Mouse (Mus musculus) adrenal gland, adult (tissue): ENCODE data around the gene Uchl1.
A peak's percentile ranks its signal among the peaks of the same experiment; 100 is the strongest.

Experiments used
- DNase-seq, 2 experiments: peaks; one replicate each; pipeline ENCODE4 v3.0.0; 2022 to 2023; ENCODE audit warnings: low spot score in 1 of 2; ENCODE audit not compliant: inconsistent age in 2 of 2

Gene Uchl1

DNA sequence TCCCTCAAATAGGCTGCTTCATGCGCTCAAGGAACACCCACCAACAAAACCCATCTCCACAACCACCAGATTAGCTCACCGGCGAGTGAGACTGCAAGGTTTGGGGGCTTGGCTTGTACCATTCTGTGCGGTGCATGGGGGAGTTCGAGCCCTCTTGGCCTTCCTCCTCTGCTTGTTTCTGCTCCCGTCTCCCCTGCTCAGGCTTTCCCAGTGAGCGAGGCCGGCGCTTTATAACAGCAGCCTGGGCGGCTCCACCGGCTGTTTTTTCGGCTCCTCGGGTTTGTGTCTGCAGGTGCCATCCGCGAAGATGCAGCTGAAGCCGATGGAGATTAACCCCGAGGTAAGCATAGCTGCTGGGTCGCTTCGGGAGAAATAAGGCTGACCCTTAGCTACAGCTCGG lies at the start of gene Uchl1:
Uchl1 (plus strand) TSS at position 109 of the 400 bp plus-strand sequence.
- DNase-seq: peak; percentile 80 to 85

DNA sequence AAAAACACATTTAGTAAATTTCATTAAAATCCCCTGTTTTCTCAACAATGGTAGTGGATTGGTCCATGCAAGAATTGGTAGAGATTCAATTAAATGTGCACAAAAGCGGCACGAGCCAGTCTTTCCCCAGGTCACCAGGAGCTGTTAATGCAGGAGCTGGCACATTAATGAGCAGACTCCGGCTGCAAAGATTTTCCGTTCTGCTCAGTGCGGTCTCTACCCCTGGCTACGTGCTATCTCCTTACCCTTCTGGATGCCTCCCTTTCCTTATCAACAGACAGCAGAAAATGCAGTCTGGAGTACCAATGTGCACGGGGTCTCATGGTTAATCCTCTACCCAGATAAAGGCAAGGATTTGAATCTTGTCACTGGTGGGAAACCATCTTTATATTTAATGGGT lies 48.1 kb upstream of the Uchl1 start:
- DNase-seq: peak in 1 of 2 experiments; percentile 27

DNA sequence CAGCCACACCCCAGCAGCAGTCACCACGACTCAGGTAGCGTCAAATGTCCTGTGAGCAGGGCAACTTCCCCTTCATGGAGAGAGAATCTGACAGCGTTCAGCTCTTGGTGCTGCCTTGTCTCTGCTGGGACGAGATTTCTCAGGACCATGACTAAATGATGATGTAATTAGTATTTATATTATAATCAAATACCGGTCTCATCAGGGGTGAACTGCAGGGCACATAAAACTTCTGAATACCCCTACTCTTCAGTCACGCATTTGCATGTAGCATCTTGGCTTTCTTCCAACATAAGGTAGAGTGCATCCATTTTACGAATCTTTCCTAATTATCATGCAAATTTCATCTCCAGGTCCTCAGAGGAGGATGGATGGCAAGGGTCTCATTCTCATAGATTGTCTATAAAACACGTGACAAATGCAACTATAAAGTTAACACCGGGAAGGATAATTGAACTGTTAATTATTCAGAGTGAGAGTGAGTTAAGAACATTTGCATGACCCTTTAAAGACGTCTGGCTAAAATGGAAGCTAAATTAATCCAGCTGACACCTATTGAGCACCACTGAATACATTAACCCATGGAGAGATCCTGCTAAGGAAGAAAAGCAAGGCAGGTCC lies 40.3 kb upstream of the Uchl1 start:
- DNase-seq: no peak

DNA sequence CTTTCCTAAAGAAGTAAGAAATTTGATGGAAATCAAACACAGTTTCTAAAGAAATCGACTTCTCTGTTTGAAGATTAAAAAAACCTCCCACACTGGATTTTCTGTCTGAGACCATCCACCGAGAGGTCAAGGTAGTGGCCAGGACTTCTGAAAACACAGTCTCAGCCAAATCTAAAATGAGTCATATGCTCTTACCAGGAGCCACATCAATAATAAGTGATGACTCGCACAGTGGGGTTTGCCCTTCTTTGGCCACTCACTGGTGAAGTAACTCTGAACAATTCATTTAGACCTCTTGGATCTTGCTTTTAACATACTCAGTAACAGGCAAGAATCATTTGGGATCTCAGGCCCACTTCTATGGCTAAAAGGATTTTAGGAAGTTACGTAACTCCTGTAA lies 33.7 kb upstream of the Uchl1 start:
- peak; percentile 73 to 80 for DNase-seq

DNA sequence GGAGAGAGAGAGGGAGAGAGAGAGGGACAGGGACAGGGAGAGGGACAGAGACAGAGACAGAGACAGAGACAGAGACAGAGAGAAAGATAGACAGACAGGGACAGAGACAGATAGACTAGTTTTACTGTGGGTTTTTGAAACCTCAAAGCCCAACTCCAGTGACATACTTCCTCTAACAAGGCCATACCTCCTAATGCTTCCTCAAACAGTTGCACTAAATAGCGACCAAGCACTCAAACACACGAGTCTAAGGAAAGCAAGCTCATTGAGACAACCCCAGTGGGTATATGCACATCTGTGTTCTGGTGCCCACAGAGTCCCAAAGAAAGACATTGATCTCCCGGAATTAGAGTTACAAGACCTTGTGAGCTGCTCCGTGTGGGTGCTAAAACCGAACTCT lies 32.6 kb upstream of the Uchl1 start:
- no peak for DNase-seq

DNA sequence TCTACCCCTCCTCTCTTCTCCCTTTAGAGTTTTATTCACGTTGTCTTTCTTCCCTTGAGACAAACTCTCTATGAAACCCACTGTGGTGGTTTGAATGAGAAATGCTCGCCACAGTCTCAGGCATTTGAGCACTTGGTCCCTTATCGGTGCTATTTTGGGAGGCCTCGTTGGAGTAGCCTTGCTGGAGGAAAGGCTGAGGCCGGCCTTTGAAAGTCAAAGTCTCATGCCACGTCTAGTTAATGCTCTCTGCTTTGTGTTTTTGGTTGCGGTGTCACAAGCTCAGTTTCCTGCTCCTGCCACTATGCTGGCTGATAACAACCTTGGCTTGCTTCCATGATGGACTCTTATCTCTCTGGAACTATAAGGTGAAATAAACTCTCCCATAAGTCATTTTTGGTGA lies 28.4 kb upstream of the Uchl1 start:
- peak; percentile 21 to 54 for DNase-seq

DNA sequence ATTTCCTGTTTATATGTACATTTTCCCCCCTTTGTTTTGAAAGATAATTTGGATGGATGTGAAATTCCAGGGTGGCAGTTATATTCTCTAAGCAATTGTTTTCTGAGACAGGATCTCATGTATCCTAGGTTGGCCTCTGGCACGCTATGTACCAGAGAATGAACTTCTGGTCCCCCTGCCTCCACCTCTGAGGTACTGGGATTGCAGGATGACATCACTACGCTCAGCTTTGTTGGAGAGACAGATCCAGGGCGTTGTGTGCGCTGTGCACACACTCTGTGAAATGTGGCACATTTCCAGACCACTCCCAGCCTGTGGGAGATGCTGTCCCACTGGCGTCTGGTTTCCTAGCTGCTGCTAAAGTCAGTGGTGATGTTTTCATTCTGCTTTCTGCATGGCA lies 21.7 kb upstream of the Uchl1 start:
- DNase-seq: peak; percentile 48 to 63

DNA sequence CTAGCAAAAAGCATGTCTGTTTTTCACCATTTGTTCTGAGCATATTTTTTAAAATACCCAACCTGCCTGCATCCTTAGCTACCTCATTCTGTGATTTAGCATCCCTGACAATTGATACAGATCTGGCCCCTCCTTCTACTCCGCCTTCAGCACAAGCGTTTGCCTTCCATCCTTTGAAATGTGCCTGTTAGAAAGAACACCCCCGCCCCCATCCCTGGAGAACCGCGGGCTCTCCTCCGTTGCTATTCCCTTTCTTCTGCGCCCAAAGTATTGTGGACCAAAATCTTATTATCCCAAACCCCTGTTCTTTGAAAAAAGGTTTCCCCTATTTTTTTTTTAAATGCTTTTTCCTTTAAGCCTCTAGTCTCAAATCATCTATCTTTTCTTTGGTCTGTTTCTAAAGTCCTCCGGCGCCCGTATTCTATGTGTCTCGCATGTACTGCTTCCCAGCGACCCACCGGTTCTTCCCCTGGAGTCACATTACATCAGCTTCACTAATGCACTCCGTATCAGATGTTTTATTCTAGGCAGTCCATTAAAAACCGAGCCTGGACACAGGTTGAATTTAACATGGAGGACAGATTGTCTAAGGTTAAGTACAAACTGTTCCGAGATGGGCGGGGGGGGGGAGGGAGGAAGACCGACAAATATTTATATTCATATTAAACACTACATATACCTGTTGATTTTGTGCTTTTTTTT lies 551 bp upstream of the Uchl1 start:
- peak in 1 of 2 experiments; percentile 35 for DNase-seq

DNA sequence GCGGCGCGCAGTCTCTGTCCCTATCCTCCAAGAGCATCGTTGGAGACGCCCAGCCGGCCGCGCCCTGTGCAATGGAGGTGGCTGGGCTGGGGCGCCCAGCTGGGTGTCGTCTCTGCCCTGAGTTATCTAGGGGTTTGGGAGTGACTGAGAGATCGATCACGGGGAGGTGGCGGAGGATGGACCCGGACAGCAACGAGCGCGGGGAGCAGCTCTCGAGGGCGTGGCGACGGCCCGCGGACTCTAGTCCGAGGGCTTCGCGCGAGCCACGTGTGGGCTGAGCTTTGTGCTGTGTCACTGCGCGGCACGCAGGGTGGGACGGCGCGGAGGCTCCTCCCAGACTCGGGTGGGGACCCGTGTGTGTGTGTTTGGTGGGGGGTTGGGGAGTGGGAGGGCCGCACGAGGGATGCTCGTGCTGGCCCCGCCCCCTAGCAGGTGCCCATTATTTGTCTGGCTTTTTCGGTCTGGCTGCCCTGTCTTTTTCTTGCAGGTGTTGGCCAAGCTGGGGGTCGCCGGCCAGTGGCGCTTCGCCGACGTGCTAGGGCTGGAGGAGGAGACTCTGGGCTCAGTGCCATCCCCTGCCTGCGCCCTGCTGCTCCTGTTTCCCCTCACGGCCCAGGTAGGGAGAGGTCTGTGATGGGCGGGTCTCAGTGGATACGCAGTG lies 696 bp downstream of the Uchl1 start:
- DNase-seq: peak; percentile 73 to 80

DNA sequence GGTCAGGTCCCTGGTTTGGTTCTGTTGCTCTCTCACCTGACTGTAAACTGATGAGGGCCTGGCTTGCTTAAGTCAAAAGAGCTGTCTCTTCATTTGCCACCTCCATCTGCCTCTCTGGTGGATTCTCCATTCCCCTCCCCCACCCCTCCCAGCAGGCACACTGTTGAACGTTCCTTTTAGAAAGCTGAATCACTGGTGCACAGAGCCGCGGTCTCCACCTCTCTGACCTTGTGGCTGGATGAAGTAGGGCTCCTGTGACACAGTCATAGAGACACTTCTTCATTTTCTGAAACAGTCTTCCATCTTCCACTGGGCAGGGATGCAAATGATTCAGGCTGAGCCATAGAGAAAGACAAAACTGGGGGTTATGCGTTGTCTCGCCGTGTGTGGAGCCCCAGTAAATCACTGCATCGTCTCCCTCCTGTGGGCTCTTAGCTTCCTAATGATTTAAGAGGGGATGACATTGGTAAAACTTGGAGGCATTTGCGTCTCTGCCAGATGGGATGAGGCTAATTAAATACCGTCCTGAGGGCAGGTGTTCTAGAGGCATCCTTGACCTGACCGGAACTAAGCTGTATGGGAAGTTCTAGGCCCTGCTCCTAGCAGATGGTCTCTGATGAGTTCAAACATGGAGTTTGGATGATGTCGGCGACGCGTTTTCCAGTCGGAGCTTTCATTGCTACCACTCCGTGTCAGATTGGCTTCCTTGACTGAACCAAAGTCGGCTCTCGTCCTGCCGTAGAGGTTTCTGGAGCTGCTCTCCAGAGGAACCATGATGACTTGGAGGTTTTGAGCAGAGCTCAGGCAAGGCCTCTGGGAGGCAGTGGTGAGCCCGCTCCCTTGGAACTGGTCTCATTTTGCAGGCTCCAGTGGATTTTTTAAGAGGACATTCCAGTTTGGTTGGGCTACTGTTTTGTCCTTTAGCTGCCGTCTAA lies 1.8 kb downstream of the Uchl1 start:
- DNase-seq: peak; percentile 58 to 66

DNA sequence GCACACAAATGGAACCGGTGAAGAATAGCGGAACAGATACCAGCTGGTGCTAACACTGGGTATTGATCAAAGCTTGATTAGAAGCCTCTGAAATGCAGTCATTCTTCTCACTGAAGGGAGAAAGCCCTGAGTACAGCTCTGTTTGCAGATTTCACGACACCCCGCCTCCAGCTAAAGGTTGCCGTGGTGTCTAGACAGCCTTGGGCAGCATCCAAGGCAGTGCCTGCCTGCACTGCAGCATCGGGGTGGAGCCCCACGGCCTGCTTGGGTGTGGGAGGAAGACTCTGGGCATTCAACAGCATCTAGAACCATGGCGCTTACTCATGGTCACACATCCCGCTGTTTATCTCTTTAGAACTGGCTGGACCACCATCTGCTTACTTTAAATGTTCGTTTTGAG lies 3.3 kb downstream of the Uchl1 start:
- peak; percentile 70 to 76 for DNase-seq

DNA sequence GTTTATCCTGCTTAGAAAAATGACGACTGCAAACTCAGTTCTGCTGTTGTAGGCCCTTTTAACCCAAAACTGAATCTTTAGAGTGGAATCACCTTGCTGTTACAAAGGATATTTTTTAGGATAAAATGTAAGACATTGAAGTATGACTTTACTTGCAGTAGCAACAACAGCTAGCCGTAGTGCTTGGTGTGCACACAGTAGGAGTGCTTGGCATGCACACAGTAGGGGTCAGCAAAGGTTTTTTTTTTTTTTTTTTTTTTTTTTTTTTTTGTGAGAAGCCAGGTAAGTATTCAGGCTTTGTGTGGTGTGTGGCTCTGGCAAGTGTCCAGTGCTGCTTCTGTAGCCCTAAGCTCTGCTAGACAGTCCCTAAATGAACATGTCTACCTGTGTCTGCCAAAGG lies 10.0 kb downstream of the Uchl1 start:
- DNase-seq: no peak

DNA sequence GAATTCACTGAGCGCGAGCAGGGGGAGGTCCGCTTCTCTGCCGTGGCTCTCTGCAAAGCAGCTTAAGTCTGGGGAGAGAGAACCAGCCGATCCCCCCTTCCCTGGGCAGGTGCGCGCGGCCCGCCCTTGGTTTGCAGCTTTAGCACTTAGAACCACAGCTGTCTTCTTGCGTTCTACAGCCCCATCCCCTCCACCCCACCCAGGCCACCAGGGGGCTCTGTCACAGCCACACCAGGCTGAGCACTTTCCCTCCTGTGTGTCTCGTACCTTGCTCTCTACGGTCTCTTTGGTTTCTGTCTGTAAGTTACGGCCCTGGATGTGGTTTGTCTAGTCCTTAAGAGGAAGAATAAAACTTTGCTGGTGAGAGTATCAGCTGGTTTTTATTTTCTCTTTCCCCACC lies 11.0 kb downstream of the Uchl1 start:
- DNase-seq: no peak

DNA sequence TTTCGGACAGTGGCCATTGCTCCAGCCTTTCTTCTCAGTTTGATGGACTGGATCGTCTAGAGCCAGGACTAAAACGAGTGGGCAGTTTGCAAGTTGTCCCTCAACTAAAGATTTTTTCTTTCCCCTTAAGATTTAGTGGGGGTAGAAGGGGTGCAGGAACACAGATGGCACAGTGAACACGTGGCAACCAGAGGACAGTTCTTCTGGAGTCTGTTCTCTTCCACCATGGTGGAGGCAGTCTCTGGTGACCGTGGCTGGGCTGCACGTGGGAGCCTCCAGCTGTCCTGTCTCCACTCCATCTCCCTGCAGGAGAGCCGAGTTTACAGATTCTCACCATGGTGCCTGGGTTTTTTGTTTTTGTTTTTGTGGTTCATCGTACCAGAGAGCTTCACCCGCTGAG lies 11.8 kb downstream of the Uchl1 start:
- DNase-seq: no peak

DNA sequence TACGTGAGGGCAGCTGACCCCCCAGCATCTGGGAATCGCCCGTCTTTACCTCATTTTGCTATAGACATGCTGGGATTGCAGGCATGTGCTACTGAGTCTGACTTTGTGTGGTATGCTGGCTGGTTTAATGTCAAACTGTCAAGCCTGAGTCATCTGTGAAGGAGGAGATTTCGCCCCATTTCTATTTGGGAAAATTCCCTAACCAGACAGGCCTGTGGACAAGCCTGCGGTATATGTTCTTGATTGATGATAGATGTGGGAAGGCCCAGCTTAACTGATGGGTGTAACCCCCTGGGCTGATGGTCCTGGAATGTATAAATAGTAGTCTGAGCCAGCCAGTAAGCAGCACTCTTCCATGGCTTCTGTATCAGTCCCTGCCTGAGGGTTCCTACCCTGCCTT lies 12.4 kb downstream of the Uchl1 start:
- DNase-seq: no peak

DNA sequence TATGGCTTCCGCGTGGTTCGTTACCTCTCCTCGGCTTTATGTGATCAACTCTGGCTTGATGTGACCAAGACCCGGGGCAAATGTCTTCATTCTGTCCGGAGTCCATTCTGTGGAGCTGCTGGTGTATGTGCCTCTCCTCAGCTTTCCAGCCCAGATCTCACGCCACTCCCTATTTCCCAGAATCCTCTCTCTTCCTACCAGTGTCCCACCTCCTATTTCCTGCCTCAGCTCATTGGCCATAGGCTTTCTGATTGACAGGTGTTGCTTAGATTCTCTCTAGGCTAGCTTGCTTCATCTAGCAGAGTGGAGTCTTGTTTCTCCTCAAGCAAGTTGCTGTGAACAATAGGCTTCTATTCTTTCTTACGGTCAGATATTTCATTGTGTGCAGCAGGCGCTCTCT lies 13.9 kb downstream of the Uchl1 start:
- no peak for DNase-seq

DNA sequence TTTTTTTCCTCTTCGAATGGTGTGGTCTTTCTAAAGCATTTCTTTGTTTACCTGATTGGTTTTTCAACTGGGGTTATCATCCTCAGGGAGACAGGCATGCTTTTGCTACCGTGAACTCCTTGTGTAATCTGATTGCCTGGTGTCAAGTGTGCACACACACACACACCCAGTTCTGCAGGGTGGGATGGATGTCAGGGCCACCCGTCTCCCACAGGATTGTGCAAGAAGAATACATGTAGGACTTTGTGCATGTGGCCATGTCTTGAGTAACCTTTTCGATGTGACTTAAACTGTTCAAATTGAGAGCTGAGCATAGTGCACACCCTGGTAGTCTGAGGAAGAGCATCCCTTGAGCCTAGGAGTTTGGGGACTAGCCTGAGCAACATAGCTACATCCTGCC lies 17.3 kb downstream of the Uchl1 start:
- no peak for DNase-seq

DNA sequence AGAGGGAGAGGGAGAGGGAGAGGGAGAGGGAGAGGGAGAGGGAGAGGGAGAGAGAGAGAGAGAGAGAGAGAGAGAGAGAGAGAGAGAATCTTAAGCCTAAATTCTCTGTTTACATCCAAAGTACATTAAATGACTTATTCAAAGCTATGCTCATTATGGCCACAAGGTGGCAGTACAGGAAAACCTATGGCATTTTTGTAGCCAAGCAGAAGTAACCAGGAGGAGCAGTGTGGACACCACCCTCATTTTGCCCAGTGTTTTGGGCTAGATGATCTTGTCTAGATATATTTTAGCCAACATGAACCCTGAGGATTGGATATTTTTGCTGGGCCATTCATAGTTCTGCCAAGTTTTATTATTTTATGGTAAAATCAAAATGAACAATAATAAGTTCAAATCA lies 21.2 kb downstream of the Uchl1 start:
- DNase-seq: peak in 1 of 2 experiments; percentile 84

DNA sequence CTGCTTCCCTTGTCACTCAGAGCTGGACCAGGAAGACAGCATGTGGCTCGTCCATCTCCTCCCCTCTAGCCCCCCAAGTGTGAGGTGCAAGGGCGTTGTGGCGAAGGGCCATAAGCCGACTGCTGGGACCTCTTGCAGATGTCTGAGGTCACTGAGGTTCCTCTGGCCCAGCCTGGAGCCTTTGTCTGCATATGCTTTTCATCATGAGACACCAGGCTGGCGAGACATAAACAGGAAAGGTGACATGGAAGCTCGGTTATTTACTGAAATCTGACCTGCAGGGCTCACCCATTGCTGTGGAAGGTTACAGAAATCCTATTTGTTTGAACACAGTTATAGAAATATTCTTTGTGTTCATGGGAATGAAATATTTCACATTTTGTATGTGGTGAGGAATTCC lies 24.0 kb downstream of the Uchl1 start:
- DNase-seq: no peak

DNA sequence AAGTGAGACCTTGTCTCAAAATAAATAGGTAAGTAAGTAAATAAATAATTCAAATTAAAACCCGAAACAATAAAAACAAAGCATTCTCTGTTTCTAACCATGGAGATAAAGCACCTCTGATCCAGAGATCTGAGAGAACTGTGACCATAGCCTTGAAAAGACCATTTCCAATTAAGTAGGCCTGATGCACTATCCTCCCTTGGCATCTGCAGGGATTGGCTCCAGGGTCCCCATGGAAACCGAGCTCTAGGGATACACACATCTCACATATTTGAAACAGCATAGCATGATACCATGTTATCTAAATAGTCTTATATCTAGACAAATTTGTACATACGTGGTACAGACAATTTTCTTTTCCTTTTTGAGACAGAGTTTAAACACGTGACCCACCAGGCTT lies 26.1 kb downstream of the Uchl1 start:
- no peak for DNase-seq

DNA sequence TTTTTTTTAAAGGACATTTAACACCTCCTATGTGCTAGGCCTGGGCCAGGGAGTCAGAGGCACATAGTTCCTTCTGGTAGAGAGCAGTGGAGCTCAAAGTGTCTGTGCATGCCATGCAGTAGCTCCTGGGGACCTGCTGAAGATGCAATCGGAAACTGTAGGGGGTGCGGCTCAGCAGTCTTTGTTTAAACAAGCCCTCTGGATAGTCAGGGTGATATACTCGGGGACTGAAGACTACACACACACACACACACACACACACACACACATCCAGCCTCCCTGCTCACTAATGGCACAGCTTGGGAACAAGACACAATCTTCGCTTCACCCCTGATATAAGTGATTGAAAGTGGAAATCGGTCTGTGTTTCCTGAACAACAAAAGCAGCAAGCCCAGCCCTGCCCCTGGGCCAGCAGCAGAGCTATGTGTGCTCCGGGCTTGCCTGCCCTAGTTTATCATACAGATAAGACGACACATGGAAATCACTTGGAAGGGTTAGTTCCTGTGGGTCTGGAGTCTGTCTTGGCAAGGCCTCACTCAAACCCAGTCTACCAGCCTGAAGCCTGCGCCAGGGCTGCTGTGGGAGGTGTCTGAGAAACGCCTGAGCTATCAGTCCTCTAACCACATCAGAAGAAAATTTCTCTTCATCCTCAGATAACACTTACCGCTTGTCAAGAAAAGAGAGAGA lies 27.6 kb downstream of the Uchl1 start:
- DNase-seq: peak in 1 of 2 experiments; percentile 42
